Mouse (Mus musculus): ENCODE data around the gene Edar.

Edar gene

GRCm38 (mm10) chr10:58651270-58652042 lies 24.0 kb downstream of the Edar start:
- peak; percentile 8 for DNase-seq (ENCODE audit: low read depth, low spot score)

GRCm38 (mm10) chr10:58648787-58649186 lies 26.7 kb downstream of the Edar start:
- DNase-seq (ENCODE audit: low read depth, low spot score) = no peak

GRCm38 (mm10) chr10:58644671-58645070 lies 30.8 kb downstream of the Edar start:
- no peak for DNase-seq (ENCODE audit: low read depth, low spot score)

GRCm38 (mm10) chr10:58644194-58644593 lies 31.3 kb downstream of the Edar start:
- DNase-seq (ENCODE audit: low read depth, low spot score) = peak; percentile 65

GRCm38 (mm10) chr10:58643001-58643400 lies 32.5 kb downstream of the Edar start:
- DNase-seq (ENCODE audit: low read depth, low spot score) = no peak

- DNase-seq (ENCODE audit: low read depth, low spot score) = no peak
Measured at GRCm38 (mm10) chr10:58641631-58642030, 33.8 kb downstream of the Edar start.

- no peak for DNase-seq (ENCODE audit: low read depth, low spot score)
Measured at GRCm38 (mm10) chr10:58640446-58641400, 34.7 kb downstream of the Edar start.

- peak; percentile 9 for DNase-seq (ENCODE audit: low read depth, low spot score)
Measured at GRCm38 (mm10) chr10:58639291-58639690, 36.2 kb downstream of the Edar start.

GRCm38 (mm10) chr10:58636431-58637080 lies 38.9 kb downstream of the Edar start:
- DNase-seq (ENCODE audit: low read depth, low spot score) = peak; percentile 18

GRCm38 (mm10) chr10:58633507-58633906 lies 41.9 kb downstream of the Edar start:
- DNase-seq (ENCODE audit: low read depth, low spot score) = no peak

GRCm38 (mm10) chr10:58627569-58627968 lies 47.9 kb downstream of the Edar start:
- DNase-seq (ENCODE audit: low read depth, low spot score) = peak; percentile 71

- no peak for DNase-seq (ENCODE audit: low read depth, low spot score)
Measured at GRCm38 (mm10) chr10:58624848-58625711, 50.4 kb downstream of the Edar start.

- no peak for DNase-seq (ENCODE audit: low read depth, low spot score)
Measured at GRCm38 (mm10) chr10:58619266-58619665, 56.2 kb downstream of the Edar start.

- DNase-seq (ENCODE audit: low read depth, low spot score) = peak; percentile 83
Measured at GRCm38 (mm10) chr10:58618501-58619216, 56.8 kb downstream of the Edar start.

GRCm38 (mm10) chr10:58616565-58616964 lies 58.9 kb downstream of the Edar start:
- no peak for DNase-seq (ENCODE audit: low read depth, low spot score)

GRCm38 (mm10) chr10:58614601-58615000 lies 60.9 kb downstream of the Edar start:
- no peak for DNase-seq (ENCODE audit: low read depth, low spot score)

GRCm38 (mm10) chr10:58610484-58611261 lies 64.8 kb downstream of the Edar start:
- DNase-seq (ENCODE audit: low read depth, low spot score) = peak; percentile 17

GRCm38 (mm10) chr10:58608858-58609257 lies 66.6 kb downstream of the Edar start:
- DNase-seq (ENCODE audit: low read depth, low spot score) = no peak

- DNase-seq (ENCODE audit: low read depth, low spot score) = no peak
Measured at GRCm38 (mm10) chr10:58606356-58606755, 69.1 kb downstream of the Edar start.

GRCm38 (mm10) chr10:58604779-58605178 lies 70.7 kb downstream of the Edar start:
- DNase-seq (ENCODE audit: low read depth, low spot score) = peak; percentile 49
